Mouse (Mus musculus) midbrain, embryonic 16.5 days (tissue): Measurements from ENCODE around the gene Nkd1. TPM values are rescaled to one million over a fixed set of nuclear protein-coding genes. Genes with fewer than 3 reads are reported as not detected.

Experiments used
- ATAC-seq: fragments of 200-750 bp; cut with Nextera tagmentation; 2 replicates; pipeline ENCODE4 v1.8.0; 2017; ENCODE audit warnings: moderate TSS enrichment
- H3K27ac ChIP-seq: fragments of 300-500 bp; sonication (generic); 2 replicates; pipeline ENCODE4 v1.5.1; 2014; ENCODE audit warnings: mild to moderate bottlenecking, low read length, mixed read lengths
- H3K27me3 ChIP-seq: fragments of 300-500 bp; sonication (generic); 2 replicates; pipeline ENCODE4 v1.6.1; 2014; ENCODE audit warnings: low read depth, low read length, mixed read lengths; ENCODE audit not compliant: control insufficient read depth, insufficient read depth
- H3K36me3 ChIP-seq: fragments of 300-500 bp; sonication (generic); 2 replicates; pipeline ENCODE4 v1.6.1; 2014; ENCODE audit warnings: mild to moderate bottlenecking, low read length, moderate library complexity, mixed read lengths; ENCODE audit not compliant: control insufficient read depth, insufficient read depth
- H3K4me1 ChIP-seq: fragments of 300-500 bp; sonication (generic); 2 replicates; pipeline ENCODE4 v1.6.1; 2014; ENCODE audit warnings: mild to moderate bottlenecking, low read length, mixed read lengths; ENCODE audit not compliant: control insufficient read depth, insufficient read depth
- H3K4me2 ChIP-seq: fragments of 300-500 bp; sonication (generic); 2 replicates; pipeline ENCODE4 v1.6.1; 2014; ENCODE audit warnings: mild to moderate bottlenecking, low read length, mixed read lengths
- H3K4me3 ChIP-seq: fragments of 300-500 bp; sonication (generic); 2 replicates; pipeline ENCODE4 v1.5.1; 2014; ENCODE audit warnings: low read depth, mild to moderate bottlenecking, low read length, moderate library complexity, mixed read lengths
- H3K9ac ChIP-seq: fragments of 300-500 bp; sonication (generic); 2 replicates; pipeline ENCODE4 v1.6.1; 2014; ENCODE audit warnings: low read depth, low read length, mixed read lengths
- H3K9me3 ChIP-seq: fragments of 300-500 bp; sonication (generic); replicated peaks from 2 replicates; pipeline ENCODE4 v1.6.1; 2014; ENCODE audit warnings: mild to moderate bottlenecking, low read length, mixed read lengths; ENCODE audit not compliant: control insufficient read depth, poor library complexity, severe bottlenecking
- WGBS: fragments of 180-500 bp; shearing (Covaris S2); extraction: QIAGEN DNeasy Blood & Tissue Kit; methylation state at CpG from one replicate; pipeline ENCODE4 v1.1.7; 2014; 5-methylcytosine and 5-hydroxymethylcytosine counted together
- polyA plus RNA-seq: library from polyadenylated mRNA; unstranded; fragments of >200 nt; fragmentation: Nextera tagmentation; extraction: Ambion mirVana; gene quantifications from 2 replicates; pipeline ENCODE4 v1.2.1, GENCODE M21; 2015

The Nkd1 gene
- polyA plus RNA-seq, 1 experiment from 2014 or later, result 53.9 TPM

DNA sequence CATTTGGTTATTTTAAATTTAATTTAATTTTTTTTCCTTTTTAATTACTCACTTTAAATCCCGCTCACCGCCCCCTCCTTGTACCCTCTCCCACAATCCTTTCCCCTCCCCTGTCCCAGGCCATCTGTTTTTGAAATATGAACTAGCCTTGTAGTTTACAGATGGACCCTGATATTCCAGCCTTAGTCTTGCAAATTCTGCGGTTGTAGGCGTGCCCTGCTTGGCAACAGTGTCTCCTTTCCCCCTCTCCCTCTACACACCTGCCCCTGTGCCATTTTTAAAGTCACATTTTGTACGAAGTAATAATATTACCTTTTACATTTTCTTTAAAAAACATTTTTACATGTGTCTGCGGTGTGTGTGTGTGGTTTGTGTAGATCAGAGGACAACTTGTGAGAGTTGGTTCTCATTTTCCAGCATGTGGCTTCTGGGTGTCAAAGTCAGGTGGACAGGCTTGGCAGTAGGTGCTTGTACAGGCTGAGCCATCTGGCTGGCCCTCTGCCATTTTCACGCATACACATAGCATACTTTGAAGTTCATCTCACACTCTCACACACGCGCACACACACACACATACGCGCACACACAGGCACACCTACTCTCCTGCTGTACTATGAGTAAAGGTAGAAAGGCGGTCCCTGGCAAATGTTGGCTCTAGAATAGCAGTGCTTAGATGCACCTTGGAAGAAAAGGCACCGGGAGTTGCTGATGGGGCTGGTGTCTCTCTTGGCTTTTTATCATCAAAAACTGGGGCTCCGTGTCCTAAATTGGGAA, 107.0 kb downstream of the Nkd1 start:
- Histone ChIP-seq H3K9me3 (no peaks in the 10 kb centered on the region), H3K4me1 (peaks cover 10% of the 10 kb centered on the region), H3K36me3 (no peaks in the 10 kb centered on the region), H3K4me2 (peak overlapping the region; percentile 93), H3K27me3 (peaks cover 11% of the 10 kb centered on the region; the same call in 1 of the 2 replicates), H3K9ac (peak overlapping the region; percentile 77), H3K4me3 (peak overlapping the region; percentile 57), H3K27ac (peak overlapping the region; percentile 90; the same call in 1 of the 2 replicates)
- WGBS, result 62% methylated on average over 14 of the region's 14 CpGs
- no peak for ATAC-seq

GRCm38 (mm10) chr8:88630225-88630624, 109.1 kb downstream of the Nkd1 start:
- H3K9me3 ChIP-seq, result no peaks in the 10 kb centered on the region
- no peak overlapping the region for H3K4me3 ChIP-seq

DNA sequence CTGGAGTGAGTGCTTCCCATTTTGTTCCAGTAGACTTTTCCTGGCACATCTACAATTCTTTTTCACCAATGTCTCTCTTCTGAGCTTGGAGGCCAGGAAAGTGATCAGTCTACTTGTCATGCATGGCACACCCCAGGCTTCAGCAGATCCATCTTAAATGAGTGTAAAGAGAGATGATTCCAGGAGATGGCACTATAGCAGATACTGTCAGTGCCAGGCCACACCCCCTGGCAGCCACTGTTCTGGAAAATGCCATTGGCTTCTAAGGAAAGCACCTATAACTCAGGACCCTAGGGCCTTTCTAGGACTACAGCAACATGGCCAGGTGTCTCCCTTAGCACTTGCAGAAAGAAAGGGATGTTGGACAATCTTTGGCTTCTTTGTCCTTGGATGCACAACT, 109.9 kb downstream of the Nkd1 start:
- no peaks in the 10 kb centered on the region for H3K36me3 ChIP-seq
- no peak overlapping the region for H3K9ac ChIP-seq
- no peak overlapping the region for H3K4me2 ChIP-seq
- H3K27me3 ChIP-seq, result peaks cover 4% of the 10 kb centered on the region; the same call in 1 of the 2 replicates
- H3K9me3 ChIP-seq, result no peaks in the 10 kb centered on the region
- H3K4me1 ChIP-seq, result peaks cover 10% of the 10 kb centered on the region
- no peak for ATAC-seq
- no peak overlapping the region for H3K27ac ChIP-seq
- H3K4me3 ChIP-seq, result no peak overlapping the region

More at GRCm38 (mm10) chr8:88630225-88630624, 109.1 kb downstream of the Nkd1 start:
- 83% methylated on average over 4 of the region's 4 CpGs for WGBS
- Histone ChIP-seq H3K9ac (no peak overlapping the region), H3K36me3 (no peaks in the 10 kb centered on the region), H3K27me3 (peaks cover 11% of the 10 kb centered on the region; the same call in 1 of the 2 replicates), H3K4me1 (peaks cover 10% of the 10 kb centered on the region), H3K27ac (no peak overlapping the region), H3K4me2 (no peak overlapping the region)
- no peak for ATAC-seq

- H3K9ac ChIP-seq, result no peak overlapping the region
- H3K4me3 ChIP-seq, result no peak overlapping the region
- H3K4me1 ChIP-seq, result 0 out of 2 replicates have a peak, but pooled peaks cover 3% of the 10 kb centered on the region
- ATAC-seq, result no peak
- no peaks in the 10 kb centered on the region for H3K36me3 ChIP-seq
- WGBS, result 81% methylated on average over 7 of the region's 7 CpGs
- H3K27me3 ChIP-seq, result peaks cover 3% of the 10 kb centered on the region; the same call in 1 of the 2 replicates
- H3K27ac ChIP-seq, result no peak overlapping the region
- no peak overlapping the region for H3K4me2 ChIP-seq
- H3K9me3 ChIP-seq, result no peaks in the 10 kb centered on the region
Measured at GRCm38 (mm10) chr8:88633343-88633765, 112.2 kb downstream of the Nkd1 start.

- no peak for ATAC-seq
- H3K9me3 ChIP-seq, result no peaks in the 10 kb centered on the region
- no peak within 1 kb of the TSS for H3K4me3 ChIP-seq
- WGBS, result 84% methylated on average over 14 of the region's 14 CpGs
- H3K4me1 ChIP-seq, result no peaks in the 10 kb centered on the region
- H3K9ac ChIP-seq, result no peak within 1 kb of the TSS
- no peaks in the 10 kb centered on the region for H3K27me3 ChIP-seq
- H3K27ac ChIP-seq, result no peak within 1 kb of the TSS
- H3K4me2 ChIP-seq, result no peak within 1 kb of the TSS
- no peaks in the 10 kb centered on the region for H3K36me3 ChIP-seq
Measured at GRCm38 (mm10) chr8:88635474-88636397, 114.6 kb downstream of the Nkd1 start, which contains the start of gene Snx20. TSS of gene Snx20 (minus strand) at chr8:88636128.

GRCm38 (mm10) chr8:88637092-88638000, 116.2 kb downstream of the Nkd1 start:
- ATAC-seq, result no peak
- 68% methylated on average over 9 of the region's 9 CpGs for WGBS
- no peaks in the 10 kb centered on the region for H3K4me1 ChIP-seq
- no peak overlapping the region for H3K4me3 ChIP-seq
- no peaks in the 10 kb centered on the region for H3K27me3 ChIP-seq
- no peaks in the 10 kb centered on the region for H3K9me3 ChIP-seq
- no peak overlapping the region for H3K9ac ChIP-seq
- no peak overlapping the region for H3K4me2 ChIP-seq
- H3K27ac ChIP-seq, result no peak overlapping the region
- no peaks in the 10 kb centered on the region for H3K36me3 ChIP-seq

- Histone ChIP-seq H3K4me3 (no peak overlapping the region), H3K4me1 (no peaks in the 10 kb centered on the region), H3K27me3 (no peaks in the 10 kb centered on the region), H3K27ac (no peak overlapping the region), H3K4me2 (no peak overlapping the region), H3K36me3 (no peaks in the 10 kb centered on the region), H3K9ac (no peak overlapping the region), H3K9me3 (no peaks in the 10 kb centered on the region)
- ATAC-seq, result no peak
- WGBS, result 100% methylated on average over 3 of the region's 3 CpGs
Measured at GRCm38 (mm10) chr8:88638908-88639307, 117.8 kb downstream of the Nkd1 start.

- H3K27ac ChIP-seq, result no peak overlapping the region
- peaks cover 2% of the 10 kb centered on the region; the same call in 1 of the 2 replicates for H3K27me3 ChIP-seq
- H3K36me3 ChIP-seq, result no peaks in the 10 kb centered on the region
- no peak overlapping the region for H3K4me3 ChIP-seq
- 55% methylated on average over 5 of the region's 5 CpGs for WGBS
- H3K4me2 ChIP-seq, result no peak overlapping the region
- no peak overlapping the region for H3K9ac ChIP-seq
- no peaks in the 10 kb centered on the region for H3K9me3 ChIP-seq
- H3K4me1 ChIP-seq, result no peaks in the 10 kb centered on the region
- ATAC-seq, result no peak
Measured at GRCm38 (mm10) chr8:88642734-88643564, 121.8 kb downstream of the Nkd1 start.
